Mouse (Mus musculus): Measurements from ENCODE around the gene Cux1. TPM values are rescaled to one million over a fixed set of nuclear protein-coding genes. Genes with fewer than 3 reads are reported as not detected.

Cux1 gene
- polyA plus RNA-seq, 1 experiment from 2014 or later = 112 TPM

DNA sequence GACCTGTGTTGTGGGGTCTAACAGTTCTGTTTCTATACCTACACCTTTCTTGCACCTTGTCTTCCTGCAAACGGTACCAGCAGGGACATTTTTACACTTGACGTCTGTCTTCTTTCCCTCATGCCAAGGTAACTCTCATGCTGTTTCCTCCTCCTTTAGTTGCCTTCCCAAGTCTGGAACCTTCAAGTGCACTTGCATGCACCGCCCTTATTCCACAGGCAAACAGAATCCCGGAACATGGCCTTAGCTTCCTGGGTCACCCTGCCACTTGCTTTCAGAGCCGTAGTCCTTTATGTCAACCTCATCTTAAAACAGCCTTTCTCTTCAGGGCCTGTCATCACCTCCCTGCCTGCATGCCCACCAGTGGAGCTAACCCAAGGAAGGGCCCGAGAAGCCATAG is 15.7 kb downstream of the Cux1 start:
- ATAC-seq (ENCODE audit: low FRiP score, low TSS enrichment) = no peak
- H3K4me1 ChIP-seq (ENCODE audit: control insufficient read depth, insufficient read depth, low read length) = peaks cover 15% of the 10 kb centered on the region; the same call in 1 of the 2 replicates
- H3K9ac ChIP-seq (replicated peaks; ENCODE audit: low read length) = no peak overlapping the region
- no peak overlapping the region for H3K4me2 ChIP-seq (ENCODE audit: low read length)
- no peak overlapping the region; the same call in 1 of the 2 replicates for H3K27ac ChIP-seq (replicated peaks; ENCODE audit: low read depth, low read length)
- H3K4me3 ChIP-seq (replicated peaks; ENCODE audit: low read depth, low read length) = no peak overlapping the region
- H3K9me3 ChIP-seq (ENCODE audit: control insufficient read depth, low read length) = no peaks in the 10 kb centered on the region
- no peaks in the 10 kb centered on the region for H3K36me3 ChIP-seq (ENCODE audit: control insufficient read depth, insufficient read depth, low read length)
- H3K27me3 ChIP-seq (ENCODE audit: control insufficient read depth, insufficient read depth, low read length) = no peaks in the 10 kb centered on the region
- 79% methylated on average over 6 of the region's 6 CpGs for WGBS
- DNase-seq = no peak

- Histone ChIP-seq H3K4me1 (ENCODE audit: control insufficient read depth, insufficient read depth, low read length) (peaks cover 15% of the 10 kb centered on the region; the same call in 1 of the 2 replicates), H3K9ac (replicated peaks; ENCODE audit: low read length) (no peak overlapping the region), H3K36me3 (ENCODE audit: control insufficient read depth, insufficient read depth, low read length) (no peaks in the 10 kb centered on the region), H3K9me3 (ENCODE audit: control insufficient read depth, low read length) (no peaks in the 10 kb centered on the region), H3K4me3 (replicated peaks; ENCODE audit: low read depth, low read length) (no peak overlapping the region), H3K27ac (replicated peaks; ENCODE audit: low read depth, low read length) (no peak overlapping the region), H3K4me2 (ENCODE audit: low read length) (no peak overlapping the region), H3K27me3 (ENCODE audit: control insufficient read depth, insufficient read depth, low read length) (no peaks in the 10 kb centered on the region)
- DNase-seq (no peak), ATAC-seq (ENCODE audit: low FRiP score, low TSS enrichment) (no peak)
- WGBS = 8% methylated on average over 2 of the region's 2 CpGs
Observed at GRCm38 (mm10) chr5:136550726-136551125, 16.6 kb downstream of the Cux1 start.

GRCm38 (mm10) chr5:136548776-136549175 is 18.5 kb downstream of the Cux1 start:
- Histone ChIP-seq H3K9me3 (ENCODE audit: control insufficient read depth, low read length) (no peaks in the 10 kb centered on the region), H3K4me2 (ENCODE audit: low read length) (no peak overlapping the region), H3K27me3 (ENCODE audit: control insufficient read depth, insufficient read depth, low read length) (no peaks in the 10 kb centered on the region), H3K27ac (replicated peaks; ENCODE audit: low read depth, low read length) (no peak overlapping the region), H3K36me3 (ENCODE audit: control insufficient read depth, insufficient read depth, low read length) (no peaks in the 10 kb centered on the region), H3K4me3 (replicated peaks; ENCODE audit: low read depth, low read length) (no peak overlapping the region), H3K4me1 (ENCODE audit: control insufficient read depth, insufficient read depth, low read length) (peaks cover 15% of the 10 kb centered on the region; the same call in 1 of the 2 replicates), H3K9ac (replicated peaks; ENCODE audit: low read length) (no peak overlapping the region)
- ATAC-seq (ENCODE audit: low FRiP score, low TSS enrichment) = no peak
- DNase-seq = peak; percentile 19
- WGBS = 46% methylated on average over 2 of the region's 2 CpGs

GRCm38 (mm10) chr5:136545061-136545460 is 22.2 kb downstream of the Cux1 start:
- Histone ChIP-seq H3K4me1 (ENCODE audit: control insufficient read depth, insufficient read depth, low read length) (no peaks in the 10 kb centered on the region), H3K36me3 (ENCODE audit: control insufficient read depth, insufficient read depth, low read length) (no peaks in the 10 kb centered on the region), H3K9me3 (ENCODE audit: control insufficient read depth, low read length) (no peaks in the 10 kb centered on the region), H3K27ac (replicated peaks; ENCODE audit: low read depth, low read length) (no peak overlapping the region), H3K4me3 (replicated peaks; ENCODE audit: low read depth, low read length) (no peak overlapping the region), H3K4me2 (ENCODE audit: low read length) (no peak overlapping the region), H3K9ac (replicated peaks; ENCODE audit: low read length) (no peak overlapping the region), H3K27me3 (ENCODE audit: control insufficient read depth, insufficient read depth, low read length) (no peaks in the 10 kb centered on the region)
- 94% methylated on average over 4 of the region's 4 CpGs for WGBS
- DNase-seq = no peak
- no peak for ATAC-seq (ENCODE audit: low FRiP score, low TSS enrichment)

DNA sequence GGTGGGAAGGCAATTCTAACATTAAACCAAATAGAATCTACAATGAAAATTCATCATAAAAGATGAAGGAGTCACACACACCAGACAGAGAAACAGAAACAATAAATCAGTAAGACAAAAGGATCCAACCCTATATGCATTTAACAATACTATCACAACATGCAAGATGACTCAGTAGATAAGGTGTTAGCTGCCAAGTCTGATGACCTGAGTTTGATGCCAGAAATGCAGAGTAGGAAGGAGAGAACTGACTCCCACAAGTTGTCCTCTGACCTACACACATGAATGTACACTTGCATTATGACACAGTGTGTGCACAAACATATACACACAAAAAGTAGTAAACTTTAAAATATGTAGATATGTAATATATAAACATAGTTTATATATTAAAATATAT is 24.1 kb downstream of the Cux1 start:
- no peak overlapping the region for H3K4me3 ChIP-seq (replicated peaks; ENCODE audit: low read depth, low read length)
- DNase-seq (no peak), ATAC-seq (ENCODE audit: low FRiP score, low TSS enrichment) (no peak)
- no peak overlapping the region for H3K9ac ChIP-seq (replicated peaks; ENCODE audit: low read length)
- H3K4me2 ChIP-seq (ENCODE audit: low read length) = no peak overlapping the region
- H3K9me3 ChIP-seq (ENCODE audit: control insufficient read depth, low read length) = no peaks in the 10 kb centered on the region
- H3K36me3 ChIP-seq (ENCODE audit: control insufficient read depth, insufficient read depth, low read length) = no peaks in the 10 kb centered on the region
- no peaks in the 10 kb centered on the region for H3K4me1 ChIP-seq (ENCODE audit: control insufficient read depth, insufficient read depth, low read length)
- no peak overlapping the region for H3K27ac ChIP-seq (replicated peaks; ENCODE audit: low read depth, low read length)
- no peaks in the 10 kb centered on the region for H3K27me3 ChIP-seq (ENCODE audit: control insufficient read depth, insufficient read depth, low read length)

GRCm38 (mm10) chr5:136540952-136541351 is 26.3 kb downstream of the Cux1 start:
- Histone ChIP-seq H3K9me3 (ENCODE audit: control insufficient read depth, low read length) (no peaks in the 10 kb centered on the region), H3K4me3 (replicated peaks; ENCODE audit: low read depth, low read length) (no peak overlapping the region), H3K27me3 (ENCODE audit: control insufficient read depth, insufficient read depth, low read length) (no peaks in the 10 kb centered on the region), H3K9ac (replicated peaks; ENCODE audit: low read length) (no peak overlapping the region), H3K4me1 (ENCODE audit: control insufficient read depth, insufficient read depth, low read length) (no peaks in the 10 kb centered on the region), H3K36me3 (ENCODE audit: control insufficient read depth, insufficient read depth, low read length) (no peaks in the 10 kb centered on the region), H3K4me2 (ENCODE audit: low read length) (no peak overlapping the region), H3K27ac (replicated peaks; ENCODE audit: low read depth, low read length) (no peak overlapping the region)
- no peak for ATAC-seq (ENCODE audit: low FRiP score, low TSS enrichment)
- peak; percentile 14 for DNase-seq

- no peaks in the 10 kb centered on the region for H3K36me3 ChIP-seq (ENCODE audit: control insufficient read depth, insufficient read depth, low read length)
- H3K4me1 ChIP-seq (ENCODE audit: control insufficient read depth, insufficient read depth, low read length) = no peaks in the 10 kb centered on the region
- H3K9me3 ChIP-seq (ENCODE audit: control insufficient read depth, low read length) = no peaks in the 10 kb centered on the region
- 94% methylated on average over 5 of the region's 5 CpGs for WGBS
- H3K4me3 ChIP-seq (replicated peaks; ENCODE audit: low read depth, low read length) = no peak overlapping the region
- DNase-seq = no peak
- H3K27ac ChIP-seq (replicated peaks; ENCODE audit: low read depth, low read length) = no peak overlapping the region
- H3K4me2 ChIP-seq (ENCODE audit: low read length) = no peak overlapping the region
- H3K27me3 ChIP-seq (ENCODE audit: control insufficient read depth, insufficient read depth, low read length) = no peaks in the 10 kb centered on the region
- no peak for ATAC-seq (ENCODE audit: low FRiP score, low TSS enrichment)
- H3K9ac ChIP-seq (replicated peaks; ENCODE audit: low read length) = no peak overlapping the region
Observed at GRCm38 (mm10) chr5:136540055-136540838, 27.0 kb downstream of the Cux1 start.

GRCm38 (mm10) chr5:136536753-136537152 is 30.5 kb downstream of the Cux1 start:
- H3K4me2 ChIP-seq (ENCODE audit: low read length) = no peak overlapping the region
- H3K4me3 ChIP-seq (replicated peaks; ENCODE audit: low read depth, low read length) = no peak overlapping the region
- no peak overlapping the region for H3K27ac ChIP-seq (replicated peaks; ENCODE audit: low read depth, low read length)
- 87% methylated on average over 4 of the region's 4 CpGs for WGBS
- H3K27me3 ChIP-seq (ENCODE audit: control insufficient read depth, insufficient read depth, low read length) = no peaks in the 10 kb centered on the region
- no peak for ATAC-seq (ENCODE audit: low FRiP score, low TSS enrichment)
- no peaks in the 10 kb centered on the region for H3K4me1 ChIP-seq (ENCODE audit: control insufficient read depth, insufficient read depth, low read length)
- H3K9me3 ChIP-seq (ENCODE audit: control insufficient read depth, low read length) = no peaks in the 10 kb centered on the region
- no peak for DNase-seq
- no peaks in the 10 kb centered on the region for H3K36me3 ChIP-seq (ENCODE audit: control insufficient read depth, insufficient read depth, low read length)
- no peak overlapping the region for H3K9ac ChIP-seq (replicated peaks; ENCODE audit: low read length)

- H3K4me3 ChIP-seq (replicated peaks; ENCODE audit: low read depth, low read length) = no peak overlapping the region
- H3K4me2 ChIP-seq (ENCODE audit: low read length) = no peak overlapping the region
- no peaks in the 10 kb centered on the region for H3K27me3 ChIP-seq (ENCODE audit: control insufficient read depth, insufficient read depth, low read length)
- no peak overlapping the region for H3K9ac ChIP-seq (replicated peaks; ENCODE audit: low read length)
- no peaks in the 10 kb centered on the region for H3K4me1 ChIP-seq (ENCODE audit: control insufficient read depth, insufficient read depth, low read length)
- ATAC-seq (ENCODE audit: low FRiP score, low TSS enrichment) (no peak), DNase-seq (no peak)
- no peaks in the 10 kb centered on the region for H3K9me3 ChIP-seq (ENCODE audit: control insufficient read depth, low read length)
- WGBS = 83% methylated on average over 5 of the region's 5 CpGs
- no peak overlapping the region for H3K27ac ChIP-seq (replicated peaks; ENCODE audit: low read depth, low read length)
- no peaks in the 10 kb centered on the region for H3K36me3 ChIP-seq (ENCODE audit: control insufficient read depth, insufficient read depth, low read length)
Observed at GRCm38 (mm10) chr5:136535976-136536725, 31.1 kb downstream of the Cux1 start.
